In the genomic region with DNA sequence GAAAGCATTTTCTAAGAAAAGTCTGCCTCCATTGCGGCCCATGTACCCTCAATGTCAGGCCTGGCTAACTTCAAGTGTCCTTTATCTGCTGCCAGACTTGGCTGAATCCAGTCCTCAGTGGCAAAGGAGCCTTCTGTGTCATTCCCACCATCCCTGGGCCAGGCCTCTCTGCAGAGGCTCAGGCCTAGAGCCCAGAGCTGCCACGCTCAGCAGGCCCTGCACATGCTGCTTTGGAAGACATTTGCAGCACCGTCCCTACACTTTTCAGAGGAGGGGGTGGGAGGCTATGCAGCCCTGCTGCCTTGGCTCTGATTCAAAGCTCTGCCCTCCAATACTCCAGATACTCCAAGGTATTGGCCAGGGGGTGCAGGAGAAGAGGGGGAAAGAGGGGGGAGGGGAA, we compare ENCODE assay signal across 26 mouse cellular contexts.
DNase-seq lines count a peak whose midpoint lies in the region; ATAC-seq lines count a peak whose summit lies in the region.
"Had no signal": no experiment of that assay in that cellular context is flagged by ENCODE, and none has a peak within 500 bp of the region (broad histone marks: within the 10 kb centered on the region; RNA-seq: fewer than 3 reads in every experiment).

No protein-coding gene starts in this region.

- no peaks in the 10 kb centered on the region for H3K36me3 ChIP-seq in heart, embryonic 12.5 days
- no peaks in the 10 kb centered on the region for H3K36me3 ChIP-seq in hindbrain, embryonic 16.5 days (ENCODE audit: control insufficient read depth, insufficient read depth, low read length)
- no peaks in the 10 kb centered on the region for H3K36me3 ChIP-seq in hindbrain, embryonic 12.5 days
- H3K36me3 ChIP-seq in liver, embryonic 11.5 days (ENCODE audit: control insufficient read depth, insufficient read depth, low read length), result no peaks in the 10 kb centered on the region
- H3K36me3 ChIP-seq: embryonic facial prominence, embryonic 12.5 days; liver, embryonic 12.5 days; midbrain, embryonic 12.5 days; stomach, embryonic 15.5 days had no signal

- H3K27ac ChIP-seq in heart, embryonic 12.5 days (ENCODE audit: poor library complexity, severe bottlenecking), result no peak overlapping the region
- no peak overlapping the region for H3K27ac ChIP-seq in hindbrain, embryonic 16.5 days (ENCODE audit: low read depth, low read length)
- H3K27ac ChIP-seq in hindbrain, embryonic 12.5 days, result no peak overlapping the region
- H3K27ac ChIP-seq in liver, embryonic 11.5 days (ENCODE audit: low read depth, low read length), result no peak overlapping the region
- H3K27ac ChIP-seq: embryonic facial prominence, embryonic 12.5 days; gastrocnemius, adult 2 months; heart, adult 2 months; kidney, postnatal 0 days; liver, embryonic 12.5 days; midbrain, embryonic 12.5 days; stomach, embryonic 15.5 days had no signal

- no peaks in the 10 kb centered on the region for H3K9me3 ChIP-seq in heart, embryonic 12.5 days (replicated peaks)
- H3K9me3 ChIP-seq in hindbrain, embryonic 16.5 days (ENCODE audit: control insufficient read depth, low read length), result no peaks in the 10 kb centered on the region
- H3K9me3 ChIP-seq in hindbrain, embryonic 12.5 days (replicated peaks), result no peaks in the 10 kb centered on the region
- H3K9me3 ChIP-seq in liver, embryonic 11.5 days (ENCODE audit: control insufficient read depth, low read length), result no peaks in the 10 kb centered on the region
- H3K9me3 ChIP-seq: embryonic facial prominence, embryonic 12.5 days; liver, embryonic 12.5 days; midbrain, embryonic 12.5 days; stomach, embryonic 15.5 days had no signal

- H3K9ac ChIP-seq in heart, embryonic 12.5 days, result no peak overlapping the region
- no peak overlapping the region for H3K9ac ChIP-seq in hindbrain, embryonic 16.5 days (ENCODE audit: low read depth, low read length)
- H3K9ac ChIP-seq in hindbrain, embryonic 12.5 days, result no peak overlapping the region
- H3K9ac ChIP-seq in liver, embryonic 11.5 days (ENCODE audit: low read depth, low read length), result no peak overlapping the region
- H3K9ac ChIP-seq: embryonic facial prominence, embryonic 12.5 days; liver, embryonic 12.5 days; liver, postnatal 0 days; midbrain, embryonic 12.5 days; stomach, embryonic 15.5 days had no signal

- H3K4me1 ChIP-seq in heart, embryonic 12.5 days (replicated peaks), result peaks cover 10% of the 10 kb centered on the region; the same call in 1 of the 2 replicates
- no peaks in the 10 kb centered on the region; the same call in 1 of the 2 replicates for H3K4me1 ChIP-seq in hindbrain, embryonic 16.5 days (ENCODE audit: control insufficient read depth, insufficient read depth, low read depth, low read length)
- H3K4me1 ChIP-seq in hindbrain, embryonic 12.5 days, result no peaks in the 10 kb centered on the region
- H3K4me1 ChIP-seq in liver, embryonic 11.5 days (replicated peaks; ENCODE audit: control insufficient read depth, insufficient read depth, low read length), result no peaks in the 10 kb centered on the region
- H3K4me1 ChIP-seq: liver, embryonic 12.5 days; midbrain, embryonic 12.5 days; stomach, embryonic 15.5 days had no signal

- H3K27me3 ChIP-seq in heart, embryonic 12.5 days (replicated peaks), result no peaks in the 10 kb centered on the region
- no peaks in the 10 kb centered on the region for H3K27me3 ChIP-seq in hindbrain, embryonic 16.5 days (replicated peaks; ENCODE audit: control insufficient read depth, insufficient read depth, low read length)
- no peaks in the 10 kb centered on the region for H3K27me3 ChIP-seq in hindbrain, embryonic 12.5 days
- H3K27me3 ChIP-seq in liver, embryonic 11.5 days (replicated peaks; ENCODE audit: control insufficient read depth, insufficient read depth, low read length), result no peaks in the 10 kb centered on the region
- H3K27me3 ChIP-seq: CH12.LX; embryonic facial prominence, embryonic 12.5 days; liver, embryonic 12.5 days; midbrain, embryonic 12.5 days; stomach, embryonic 15.5 days had no signal

- intact Hi-C loops in heart, postnatal 36 days (cut with DNase I), result no loop called here

- peak; percentile 59 to 80 for DNase-seq in cerebellum, postnatal 10 days
- no peak for DNase-seq in cerebellum, adult 8-10 months
- no peak for DNase-seq in heart, postnatal 36 days
- peak; percentile 49 for DNase-seq in MN1 (ENCODE audit: low spot score)
- no peak for DNase-seq in liver, embryonic 11.5 days (ENCODE audit: low spot score)
- DNase-seq: adrenal gland, adult 8-10 months; cerebellum, adult 11-12 months; embryo, embryonic 11 days; gastrocnemius, adult 2 months; gastrocnemius, postnatal 36 days; heart, adult 2 months; kidney, adult 8-10 months; kidney, postnatal 4 days; liver, postnatal 0 days; lung, postnatal 36 days had no signal

- WGBS in heart, embryonic 12.5 days, result 55% methylated on average over 3 of the region's 3 CpGs
- WGBS in hindbrain, embryonic 16.5 days, result 49% methylated on average over 3 of the region's 3 CpGs
- WGBS in hindbrain, embryonic 12.5 days, result 64% methylated on average over 3 of the region's 3 CpGs
- 76% methylated on average over 3 of the region's 3 CpGs for WGBS in liver, embryonic 11.5 days

- 0 out of 2 replicates have a peak, but pooled peaks have one; percentile 17 for ATAC-seq in heart, embryonic 12.5 days (ENCODE audit: insufficient number of reproducible peaks, low FRiP score)
- 0 out of 2 replicates have a peak, but pooled peaks have one; percentile 50 for ATAC-seq in hindbrain, embryonic 16.5 days
- ATAC-seq in hindbrain, embryonic 12.5 days (ENCODE audit: low FRiP score), result no peak
- no peak for ATAC-seq in liver, embryonic 11.5 days (replicated peaks; ENCODE audit: low FRiP score)
- ATAC-seq: forebrain, embryonic 14.5 days; intestine, embryonic 16.5 days; liver, embryonic 12.5 days; liver, postnatal 0 days had no signal

- no peak overlapping the region for H3K4me3 ChIP-seq in heart, embryonic 12.5 days
- no peak overlapping the region for H3K4me3 ChIP-seq in hindbrain, embryonic 16.5 days (ENCODE audit: low read length)
- no peak overlapping the region for H3K4me3 ChIP-seq in hindbrain, embryonic 12.5 days
- H3K4me3 ChIP-seq in liver, embryonic 11.5 days (ENCODE audit: low read depth, low read length), result no peak overlapping the region
- H3K4me3 ChIP-seq: embryonic facial prominence, embryonic 12.5 days; gastrocnemius, adult 2 months; heart, adult 2 months; liver, embryonic 12.5 days; midbrain, embryonic 12.5 days; stomach, embryonic 15.5 days had no signal

- H3K4me2 ChIP-seq in heart, embryonic 12.5 days, result no peak overlapping the region
- H3K4me2 ChIP-seq in hindbrain, embryonic 16.5 days (ENCODE audit: low read length), result no peak overlapping the region
- H3K4me2 ChIP-seq in hindbrain, embryonic 12.5 days (replicated peaks), result no peak overlapping the region
- no peak overlapping the region for H3K4me2 ChIP-seq in liver, embryonic 11.5 days
- H3K4me2 ChIP-seq: embryonic facial prominence, embryonic 12.5 days; liver, embryonic 12.5 days; midbrain, embryonic 12.5 days; stomach, embryonic 15.5 days had no signal

Comparison
In these comparisons a context has a peak if more than half of its experiments do, and no peak if none do; other contexts are left out.
1. DNase-seq: peak in cerebellum, postnatal 10 days (2 of 2) and MN1 (single experiment); none in cerebellum, adult 8-10 months (single experiment), heart, postnatal 36 days (0 of 2) and liver, embryonic 11.5 days (single experiment).
2. ATAC-seq: peak in heart, embryonic 12.5 days (single experiment) and hindbrain, embryonic 16.5 days (single experiment); none in hindbrain, embryonic 12.5 days (single experiment) and liver, embryonic 11.5 days (single experiment).